Mouse (Mus musculus): Measurements from ENCODE around the gene Rmnd5b. TPM values are rescaled to one million over a fixed set of nuclear protein-coding genes. Genes with fewer than 3 reads are reported as not detected.
"Not testable (repeated sequence)": the region's sequence is repeated elsewhere in the genome, so short reads cannot be mapped to it uniquely, and the experiment has no call there.

Gene Rmnd5b
- polyA plus RNA-seq (2015; fragmentation: Nextera tagmentation; extraction: Ambion mirVana), result 39.9 and 43.6 TPM in 2 replicates

DNA sequence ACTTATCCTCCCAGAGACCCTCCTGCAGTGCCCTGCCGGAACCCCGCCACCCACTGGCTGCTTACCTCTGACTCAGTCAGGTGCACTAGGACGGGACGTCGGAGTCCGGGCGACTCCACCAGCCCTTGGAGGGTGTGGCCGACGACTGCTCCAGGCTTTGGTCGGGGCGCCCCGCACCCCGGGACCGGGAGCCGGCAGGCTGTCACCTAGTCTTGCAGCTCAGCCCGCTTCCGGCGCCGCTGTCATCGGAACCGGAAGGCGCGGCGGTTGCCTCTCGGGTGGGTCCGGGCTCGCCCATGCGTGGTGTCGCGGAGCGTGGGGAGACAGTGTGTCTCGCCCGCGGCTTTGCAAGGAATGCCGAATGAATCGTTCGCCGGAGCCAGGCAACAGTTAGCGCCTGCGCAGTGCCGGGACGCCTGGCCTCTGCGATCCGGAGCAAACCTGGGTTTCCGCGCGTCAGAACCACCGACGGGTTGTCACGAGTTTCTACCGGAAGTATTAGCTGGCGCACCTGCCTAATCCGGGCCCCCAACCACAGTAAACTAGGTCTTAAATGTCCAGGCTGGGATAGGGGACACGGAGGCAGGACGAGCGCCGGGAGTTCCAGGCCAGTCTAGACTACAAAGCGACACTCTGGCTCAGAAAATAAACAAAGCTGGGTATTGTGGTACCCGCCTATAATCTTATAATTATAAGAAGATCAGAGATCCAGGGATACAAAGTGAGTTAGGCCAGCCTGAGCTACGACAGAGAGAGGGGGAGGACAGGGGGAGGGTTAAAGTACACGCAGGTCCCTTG lies at the start of gene Rmnd5b:
Gene Rmnd5b, minus strand, starts transcription at position 372 of the 798 bp plus-strand sequence.
- ATAC-seq (ENCODE audit: insufficient read depth, low FRiP score, low read depth), result peak; percentile 83
- Histone ChIP-seq H3K9me3 (no peaks in the 10 kb centered on the region), H3K9ac (peak within 1 kb of the TSS; percentile 69), H3K36me3 (no peaks in the 10 kb centered on the region), H3K27ac (peak within 1 kb of the TSS; percentile 82), H3K4me1 (peaks cover 21% of the 10 kb centered on the region; the same call in 1 of the 2 replicates), H3K27me3 (replicated peaks) (no peaks in the 10 kb centered on the region), H3K4me2 (peak within 1 kb of the TSS; percentile 82), H3K4me3 (replicated peaks) (peak within 1 kb of the TSS; percentile 74)
- WGBS, result under 1% methylated on average over 61 of the region's 61 CpGs

DNA sequence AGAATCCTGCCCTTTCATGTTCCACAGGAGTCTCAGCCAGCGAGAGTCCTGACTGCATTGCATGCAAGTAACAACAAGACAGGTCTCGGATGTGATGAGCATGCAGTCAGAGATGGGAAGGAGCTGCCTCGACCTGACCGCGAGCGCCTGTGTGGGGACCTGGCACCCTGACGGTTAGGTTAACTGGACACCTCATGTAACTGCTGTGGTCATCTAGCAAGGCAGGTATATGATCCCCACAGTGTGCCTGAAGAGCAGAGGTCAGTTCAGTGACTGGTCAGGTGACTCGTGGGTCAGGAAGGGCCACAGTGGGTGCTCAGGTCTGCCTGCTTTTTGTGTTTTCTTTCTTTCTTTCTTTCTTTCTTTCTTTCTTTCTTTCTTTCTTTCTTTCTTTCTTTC lies 46.3 kb upstream of the Rmnd5b start:
- Histone ChIP-seq H3K36me3 (no peaks in the 10 kb centered on the region), H3K4me1 (no peaks in the 10 kb centered on the region), H3K27me3 (replicated peaks) (no peaks in the 10 kb centered on the region), H3K27ac (no peak overlapping the region), H3K4me3 (replicated peaks) (no peak overlapping the region), H3K4me2 (no peak overlapping the region), H3K9ac (no peak overlapping the region), H3K9me3 (no peaks in the 10 kb centered on the region)
- WGBS, result 41% methylated on average over 8 of the region's 8 CpGs
- no peak for ATAC-seq (ENCODE audit: insufficient read depth, low FRiP score, low read depth)

DNA sequence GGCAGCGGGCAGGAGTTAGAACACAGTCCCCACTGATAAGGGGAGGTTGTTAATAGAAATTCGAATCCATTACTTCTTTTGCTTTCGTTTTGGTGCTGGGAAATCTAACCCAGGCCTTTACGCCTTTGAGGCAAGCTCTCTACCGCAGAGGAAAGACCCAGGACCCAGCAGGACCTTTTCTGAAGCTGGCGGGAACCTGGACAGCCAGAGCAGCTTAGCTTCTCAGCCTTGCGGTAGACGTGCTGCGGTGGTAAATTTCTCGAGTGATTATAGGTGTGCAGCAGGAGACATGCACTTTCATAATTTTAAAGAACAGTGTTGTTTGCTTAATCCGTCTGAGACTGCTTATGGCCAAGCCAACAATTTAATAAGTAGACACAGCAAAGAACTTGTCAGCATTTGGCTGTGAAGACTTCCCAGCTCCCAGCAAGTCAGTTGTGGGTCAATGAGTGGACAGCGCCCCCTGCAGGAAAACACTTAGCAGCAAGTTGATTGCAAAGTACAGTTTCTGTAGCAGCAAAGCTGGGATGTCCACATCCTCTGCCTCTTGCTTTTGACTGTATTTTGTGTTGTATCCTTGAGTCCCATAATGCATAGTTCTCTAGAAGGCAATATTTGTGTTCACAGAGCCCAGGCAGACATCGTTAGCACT lies 45.8 kb upstream of the Rmnd5b start:
- no peak overlapping the region for H3K9ac ChIP-seq
- H3K36me3 ChIP-seq, result no peaks in the 10 kb centered on the region
- H3K4me1 ChIP-seq, result no peaks in the 10 kb centered on the region
- peak; percentile 39; the same call in 1 of the 2 replicates for ATAC-seq (ENCODE audit: insufficient read depth, low FRiP score, low read depth)
- H3K4me2 ChIP-seq, result peak overlapping the region; percentile 27
- no peaks in the 10 kb centered on the region for H3K27me3 ChIP-seq (replicated peaks)
- WGBS, result 35% methylated on average over 13 of the region's 13 CpGs
- no peak overlapping the region; the same call in 1 of the 2 replicates for H3K4me3 ChIP-seq (replicated peaks)
- H3K9me3 ChIP-seq, result no peaks in the 10 kb centered on the region
- H3K27ac ChIP-seq, result no peak overlapping the region

DNA sequence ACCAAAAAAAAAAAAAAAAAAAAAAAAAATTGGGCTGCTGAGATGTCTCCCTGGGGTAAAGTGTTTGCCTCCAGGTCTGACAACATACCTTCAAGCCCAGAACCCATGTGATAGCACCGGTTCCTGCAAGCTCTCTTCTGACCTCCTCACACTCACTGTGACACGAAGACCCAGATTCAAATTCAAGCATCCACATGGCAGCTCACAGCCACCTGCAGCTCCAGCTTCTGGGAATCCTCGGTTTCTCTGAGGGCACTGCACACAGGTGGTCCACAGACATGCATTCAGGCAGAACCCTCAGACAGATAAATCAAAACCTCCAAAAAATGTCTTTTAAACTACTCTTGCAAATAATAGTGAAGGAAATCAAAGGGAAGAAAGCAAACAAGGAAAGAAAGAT lies 43.8 kb upstream of the Rmnd5b start:
- H3K36me3 ChIP-seq, result no peaks in the 10 kb centered on the region
- no peak for ATAC-seq (ENCODE audit: insufficient read depth, low FRiP score, low read depth)
- H3K27ac ChIP-seq, result no peak overlapping the region
- H3K27me3 ChIP-seq (replicated peaks), result no peaks in the 10 kb centered on the region
- H3K9ac ChIP-seq, result no peak overlapping the region
- 66% methylated on average over 3 of the region's 3 CpGs for WGBS
- no peaks in the 10 kb centered on the region for H3K9me3 ChIP-seq
- no peak overlapping the region for H3K4me3 ChIP-seq (replicated peaks)
- no peaks in the 10 kb centered on the region for H3K4me1 ChIP-seq
- no peak overlapping the region for H3K4me2 ChIP-seq

DNA sequence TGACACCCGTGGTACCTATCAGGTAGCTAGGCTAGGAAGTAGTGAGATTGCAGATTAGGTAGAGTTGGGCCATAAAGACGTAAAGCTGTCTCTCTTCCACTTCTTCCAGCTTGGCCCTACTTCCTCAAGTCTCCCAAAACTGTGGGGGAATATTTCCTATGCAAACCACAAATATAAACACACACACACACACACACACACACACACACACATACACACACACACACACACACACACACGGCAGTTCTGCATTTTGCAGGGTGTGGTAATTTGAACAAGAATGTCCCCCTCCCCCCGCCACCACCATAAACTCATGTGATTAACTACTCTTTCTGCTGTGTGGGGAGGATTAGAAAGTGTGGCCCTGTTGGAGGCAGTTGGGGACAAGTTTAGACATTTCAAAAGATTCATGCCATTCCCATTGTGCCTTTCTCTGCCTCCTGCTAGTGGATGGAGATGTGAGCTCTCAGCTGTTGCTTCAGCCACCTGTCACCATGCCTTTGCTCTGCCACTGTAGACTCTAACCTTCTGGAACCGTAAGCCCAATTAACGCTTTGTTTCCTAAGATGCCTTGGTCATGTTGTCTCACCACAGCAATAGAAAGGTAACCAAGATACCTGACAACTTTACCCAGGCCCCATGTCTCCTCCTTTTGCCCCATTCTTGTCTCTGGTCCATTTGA lies 42.2 kb upstream of the Rmnd5b start:
- Histone ChIP-seq H3K4me2 (no peak overlapping the region), H3K4me1 (no peaks in the 10 kb centered on the region), H3K4me3 (replicated peaks) (no peak overlapping the region), H3K36me3 (no peaks in the 10 kb centered on the region), H3K9me3 (no peaks in the 10 kb centered on the region), H3K9ac (no peak overlapping the region), H3K27ac (no peak overlapping the region), H3K27me3 (replicated peaks) (no peaks in the 10 kb centered on the region)
- ATAC-seq (ENCODE audit: insufficient read depth, low FRiP score, low read depth), result no peak
- WGBS, result 57% methylated on average over 6 of the region's 6 CpGs

DNA sequence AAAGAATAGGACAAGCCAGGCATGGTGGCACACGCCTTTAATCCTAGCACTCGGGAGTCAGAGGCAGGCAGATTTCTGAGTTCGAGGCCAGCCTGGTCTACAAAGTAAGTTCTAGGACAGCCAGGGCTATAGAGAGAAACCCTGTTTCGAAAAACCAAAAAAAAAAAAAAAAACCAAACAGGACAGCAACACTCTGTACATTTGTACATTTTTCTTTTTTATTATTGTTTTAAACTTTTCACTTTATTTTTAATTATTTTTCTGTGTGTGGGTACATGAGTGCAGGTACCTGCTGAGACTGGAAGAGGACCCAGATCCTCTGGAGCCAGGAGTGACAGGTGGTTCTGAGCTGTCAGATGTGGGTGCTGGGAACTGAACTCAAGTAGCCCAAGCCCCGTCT lies 39.7 kb upstream of the Rmnd5b start:
- no peak overlapping the region for H3K4me2 ChIP-seq

DNA sequence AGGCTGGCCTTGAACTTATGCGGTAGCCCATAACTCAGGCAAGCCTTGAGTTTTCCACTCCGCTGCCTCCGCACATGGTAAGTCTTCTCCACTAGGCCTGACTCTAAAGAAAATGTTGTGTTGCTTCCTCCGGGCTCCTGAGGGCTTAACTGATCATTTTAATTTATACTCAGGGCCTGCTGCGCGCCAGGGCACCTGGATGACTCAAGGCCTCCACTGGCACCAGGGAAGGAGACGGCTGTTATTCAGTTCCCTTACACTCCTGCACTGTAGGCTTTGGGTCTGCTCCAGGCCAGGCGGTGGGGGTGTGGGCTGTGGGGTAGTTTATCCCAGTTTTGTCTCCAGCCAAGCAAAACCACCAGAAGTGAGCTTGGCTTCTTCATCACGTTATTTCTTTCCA lies 37.6 kb upstream of the Rmnd5b start:
- Histone ChIP-seq H3K4me3 (replicated peaks) (no peak overlapping the region), H3K4me1 (no peaks in the 10 kb centered on the region), H3K36me3 (no peaks in the 10 kb centered on the region), H3K27ac (no peak overlapping the region), H3K9me3 (no peaks in the 10 kb centered on the region), H3K4me2 (no peak overlapping the region), H3K9ac (no peak overlapping the region), H3K27me3 (replicated peaks) (no peaks in the 10 kb centered on the region)
- 82% methylated on average over 9 of the region's 9 CpGs for WGBS
- ATAC-seq (ENCODE audit: insufficient read depth, low FRiP score, low read depth), result no peak

More for the DNA sequence above, 39.7 kb upstream of the Rmnd5b start:
- Histone ChIP-seq H3K4me3 (replicated peaks) (no peak overlapping the region), H3K27me3 (replicated peaks) (no peaks in the 10 kb centered on the region), H3K4me1 (no peaks in the 10 kb centered on the region), H3K9ac (no peak overlapping the region), H3K27ac (no peak overlapping the region), H3K36me3 (no peaks in the 10 kb centered on the region), H3K9me3 (no peaks in the 10 kb centered on the region)
- WGBS, result 82% methylated on average over 5 of the region's 5 CpGs
- no peak for ATAC-seq (ENCODE audit: insufficient read depth, low FRiP score, low read depth)

DNA sequence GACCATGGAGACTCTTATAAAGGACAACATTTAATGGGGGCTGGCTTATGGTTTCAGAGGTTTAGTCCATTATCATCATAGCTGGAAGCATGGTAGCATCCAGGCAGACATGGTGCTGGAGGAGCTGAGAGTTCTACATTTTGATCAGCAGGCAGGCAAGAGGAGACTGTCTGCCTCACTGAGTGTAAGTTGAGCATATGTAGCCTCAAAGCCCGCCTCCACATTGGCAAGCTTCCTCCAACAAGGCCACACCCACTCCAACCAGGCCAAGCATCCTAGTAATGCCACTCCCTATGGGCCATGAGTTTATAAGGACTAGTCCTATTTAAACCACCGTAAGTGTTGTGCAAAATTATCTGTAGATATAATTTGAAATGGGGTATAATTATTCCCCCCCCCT lies 35.7 kb upstream of the Rmnd5b start:
- no peak overlapping the region for H3K9ac ChIP-seq
- H3K27me3 ChIP-seq (replicated peaks), result no peaks in the 10 kb centered on the region
- WGBS, result 87% methylated on average over 2 of the region's 2 CpGs
- ATAC-seq (ENCODE audit: insufficient read depth, low FRiP score, low read depth), result no peak
- H3K36me3 ChIP-seq, result no peaks in the 10 kb centered on the region
- H3K9me3 ChIP-seq, result no peaks in the 10 kb centered on the region
- no peak overlapping the region for H3K4me2 ChIP-seq
- no peak overlapping the region for H3K4me3 ChIP-seq (replicated peaks)
- no peak overlapping the region for H3K27ac ChIP-seq
- H3K4me1 ChIP-seq, result no peaks in the 10 kb centered on the region

DNA sequence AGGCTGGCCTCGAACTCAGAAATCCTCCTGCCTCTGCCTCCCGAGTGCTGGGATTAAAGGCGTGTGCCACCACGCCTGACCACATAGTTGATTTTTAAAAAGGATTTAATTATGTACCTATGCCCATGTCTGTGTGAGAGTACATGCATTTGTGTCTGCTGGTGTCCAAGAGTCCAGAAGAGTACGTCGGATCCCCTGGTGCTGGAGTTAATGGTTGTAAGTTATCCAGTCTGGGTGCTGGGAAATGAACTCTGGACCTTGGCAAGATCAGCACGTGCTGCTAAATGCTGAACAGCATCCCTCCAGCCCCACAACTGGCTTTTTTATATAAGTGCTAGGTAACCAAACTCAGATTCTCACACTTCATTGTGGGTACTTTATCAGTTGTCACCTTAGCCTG lies 35.1 kb upstream of the Rmnd5b start:
- no peak overlapping the region for H3K4me2 ChIP-seq
- H3K27ac ChIP-seq, result no peak overlapping the region
- no peaks in the 10 kb centered on the region for H3K4me1 ChIP-seq
- no peaks in the 10 kb centered on the region for H3K9me3 ChIP-seq
- no peak overlapping the region for H3K4me3 ChIP-seq (replicated peaks)
- WGBS, result 89% methylated on average over 7 of the region's 7 CpGs
- H3K36me3 ChIP-seq, result no peaks in the 10 kb centered on the region
- H3K9ac ChIP-seq, result no peak overlapping the region
- no peak for ATAC-seq (ENCODE audit: insufficient read depth, low FRiP score, low read depth)
- no peaks in the 10 kb centered on the region for H3K27me3 ChIP-seq (replicated peaks)

DNA sequence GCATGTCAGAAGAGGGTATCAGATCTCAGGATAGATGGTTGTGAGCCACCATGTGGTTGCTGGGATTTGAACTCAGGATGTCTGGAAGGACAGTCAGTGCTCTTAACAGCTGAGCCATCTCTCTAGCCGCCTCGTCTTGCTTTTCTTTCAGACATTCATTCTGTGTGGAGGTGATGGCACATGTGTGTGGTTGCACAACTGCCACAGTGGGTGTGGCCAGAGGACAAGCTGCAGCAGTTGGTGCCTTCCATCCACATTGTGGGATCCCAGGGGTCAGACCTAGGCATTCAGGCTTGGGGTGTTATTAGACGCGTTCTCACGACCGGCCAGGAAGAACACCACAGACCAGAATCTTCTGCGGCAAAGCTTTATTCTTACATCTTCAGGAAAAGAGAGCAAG lies 29.1 kb upstream of the Rmnd5b start:
- WGBS, result 93% methylated on average over 7 of the region's 7 CpGs
- not testable (repeated sequence) for H3K27me3 ChIP-seq (replicated peaks); H3K4me3 ChIP-seq (replicated peaks); H3K27ac ChIP-seq; H3K9me3 ChIP-seq; H3K9ac ChIP-seq; H3K4me2 ChIP-seq; H3K4me1 ChIP-seq; ATAC-seq (ENCODE audit: insufficient read depth, low FRiP score, low read depth); H3K36me3 ChIP-seq

DNA sequence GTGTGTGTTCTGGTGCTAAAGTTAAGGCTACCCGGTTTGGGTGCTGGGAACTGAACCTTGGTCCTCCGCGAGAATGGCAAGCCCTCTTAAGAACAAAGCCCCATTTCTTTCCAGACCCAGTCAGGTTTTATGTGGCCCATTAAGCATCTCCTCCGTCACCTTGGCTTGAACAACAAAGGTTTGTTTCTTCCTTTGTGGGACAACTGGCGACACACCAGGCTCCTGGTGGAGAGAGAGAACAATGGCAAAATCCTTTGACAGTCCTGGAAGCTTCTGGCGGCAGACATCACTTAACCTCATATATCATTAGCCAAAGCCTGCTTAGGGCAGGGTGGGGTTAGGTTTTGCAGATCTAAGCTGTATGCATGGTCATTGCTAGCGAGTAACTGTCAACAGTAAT lies 26.9 kb upstream of the Rmnd5b start:
- H3K9ac ChIP-seq, result no peak overlapping the region
- H3K36me3 ChIP-seq, result no peaks in the 10 kb centered on the region
- H3K27me3 ChIP-seq (replicated peaks), result no peaks in the 10 kb centered on the region
- no peak overlapping the region for H3K4me3 ChIP-seq (replicated peaks)
- WGBS, result 78% methylated on average over 7 of the region's 7 CpGs
- no peaks in the 10 kb centered on the region for H3K9me3 ChIP-seq
- H3K4me2 ChIP-seq, result no peak overlapping the region
- no peak for ATAC-seq (ENCODE audit: insufficient read depth, low FRiP score, low read depth)
- H3K4me1 ChIP-seq, result peaks cover 10% of the 10 kb centered on the region
- no peak overlapping the region for H3K27ac ChIP-seq

DNA sequence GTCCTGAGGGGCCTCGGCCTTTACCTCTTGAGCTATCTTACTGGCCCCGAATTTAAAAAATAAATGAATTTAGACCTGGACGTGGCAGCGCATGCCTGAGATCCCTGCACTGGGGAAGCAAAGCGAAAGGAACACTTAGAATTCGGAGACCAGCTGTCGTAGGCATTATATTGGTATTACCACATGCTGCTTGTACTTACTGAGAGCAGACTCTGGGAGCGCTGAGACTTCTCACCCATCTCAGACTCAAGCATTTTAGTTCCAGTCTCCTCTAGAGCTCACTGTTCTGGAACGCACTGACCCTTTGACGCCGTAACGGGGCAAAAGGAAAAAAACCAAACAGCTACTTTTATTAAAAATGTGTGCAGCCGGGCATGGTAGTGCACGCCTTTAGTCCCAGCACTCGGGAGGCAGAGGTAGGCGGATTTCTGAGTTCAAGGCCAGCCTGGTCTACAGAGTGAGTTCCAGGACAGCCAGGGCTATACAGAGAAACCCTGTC lies 26.2 kb upstream of the Rmnd5b start:
- H3K4me1 ChIP-seq, result peaks cover 10% of the 10 kb centered on the region
- no peak overlapping the region for H3K27ac ChIP-seq
- no peaks in the 10 kb centered on the region for H3K9me3 ChIP-seq
- no peak overlapping the region for H3K9ac ChIP-seq
- no peak overlapping the region for H3K4me3 ChIP-seq (replicated peaks)
- no peak for ATAC-seq (ENCODE audit: insufficient read depth, low FRiP score, low read depth)
- H3K36me3 ChIP-seq, result no peaks in the 10 kb centered on the region
- 84% methylated on average over 16 of the region's 16 CpGs for WGBS
- no peak overlapping the region for H3K4me2 ChIP-seq
- no peaks in the 10 kb centered on the region for H3K27me3 ChIP-seq (replicated peaks)

All from stomach, embryonic 15.5 days (tissue).